Mouse (Mus musculus) testis, adult 2 months (tissue): ENCODE data around the gene Slamf1.

Experiments used
- CTCF ChIP-seq: fragments of 200-500 bp; IDR thresholded peaks from 2 replicates; pipeline ENCODE4 v1.5.1; 2012; ENCODE audit warnings: low read depth, mild to moderate bottlenecking, inconsistent platforms, low read length, moderate library complexity; ENCODE audit not compliant: control insufficient read depth, insufficient read depth, insufficient replicate concordance
- POLR2A ChIP-seq: fragments of 200-500 bp; IDR thresholded peaks from 2 replicates; pipeline ENCODE4 v1.6.1; 2012; ENCODE audit warnings: low read depth, mild to moderate bottlenecking, inconsistent platforms, low read length, moderate library complexity; ENCODE audit not compliant: control insufficient read depth

DNA sequence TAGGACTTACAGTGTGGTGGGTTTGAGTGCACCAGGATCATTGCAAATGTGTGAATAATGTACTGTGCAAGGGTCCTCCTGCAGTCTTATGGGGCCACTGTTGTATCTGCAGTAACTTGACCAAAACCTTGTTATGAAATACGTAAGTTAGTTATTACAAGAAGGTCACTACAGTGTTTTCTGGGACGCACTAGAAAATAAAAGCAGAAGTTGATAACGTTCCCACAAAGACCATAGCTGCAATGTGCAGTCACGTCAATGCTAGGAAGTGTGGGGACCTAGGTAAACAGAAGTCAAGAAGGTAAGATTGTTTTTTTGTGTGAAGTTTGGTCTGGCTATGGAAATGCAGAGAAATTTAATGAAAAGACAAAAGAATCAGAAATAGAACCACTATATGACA is 50.1 kb downstream of the Slamf1 start:
- TF ChIP-seq CTCF: no peak
- TF ChIP-seq POLR2A: no peak
